Mouse (Mus musculus) liver, embryonic 15.5 days (tissue): ENCODE measurements around the gene Card19. TPM values are rescaled to one million over a fixed set of nuclear protein-coding genes. Genes with fewer than 3 reads are reported as not detected.

Source experiments
- ATAC-seq: fragments of 200-750 bp; cut with Nextera tagmentation; 2 replicates; pipeline ENCODE4 v1.8.0; 2017; ENCODE audit warnings: moderate number of reproducible peaks, mild to moderate bottlenecking, moderate library complexity; ENCODE audit not compliant: insufficient read depth
- H3K27ac ChIP-seq: fragments of 300-500 bp; sonication (generic); replicated peaks from 2 replicates; pipeline ENCODE4 v1.5.1; 2015; ENCODE audit warnings: mild to moderate bottlenecking, inconsistent platforms
- H3K27me3 ChIP-seq: fragments of 300-500 bp; sonication (generic); 2 replicates; pipeline ENCODE4 v1.6.1; 2015; ENCODE audit warnings: mild to moderate bottlenecking, inconsistent platforms
- H3K36me3 ChIP-seq: fragments of 300-500 bp; sonication (generic); replicated peaks from 2 replicates; pipeline ENCODE4 v1.6.1; 2015; ENCODE audit warnings: moderate library complexity, mild to moderate bottlenecking, inconsistent platforms
- H3K4me1 ChIP-seq: fragments of 300-500 bp; sonication (generic); replicated peaks from 2 replicates; pipeline ENCODE4 v1.6.1; 2015; ENCODE audit warnings: inconsistent platforms
- H3K4me2 ChIP-seq: fragments of 300-500 bp; sonication (generic); 2 replicates; pipeline ENCODE4 v1.6.1; 2015; ENCODE audit warnings: moderate library complexity, mild to moderate bottlenecking, inconsistent platforms
- H3K4me3 ChIP-seq: fragments of 300-500 bp; sonication (generic); replicated peaks from 2 replicates; pipeline ENCODE4 v1.5.1; 2015; ENCODE audit warnings: mild to moderate bottlenecking, inconsistent platforms
- H3K9ac ChIP-seq: fragments of 300-500 bp; sonication (generic); 2 replicates; pipeline ENCODE4 v1.6.1; 2015; ENCODE audit warnings: moderate library complexity, mild to moderate bottlenecking, inconsistent platforms
- H3K9me3 ChIP-seq: fragments of 300-500 bp; sonication (generic); replicated peaks from 2 replicates; pipeline ENCODE4 v1.6.1; 2016; ENCODE audit warnings: inconsistent platforms
- WGBS: fragments of 180-500 bp; shearing (Covaris S2); methylation state at CpG from one replicate; pipeline ENCODE4 v1.1.7; 2015; ENCODE audit warnings: mixed read lengths; ENCODE audit not compliant: insufficient replicate concordance; 5-methylcytosine and 5-hydroxymethylcytosine counted together
- polyA plus RNA-seq: library from polyadenylated mRNA; unstranded; fragments of >200 nt; fragmentation: Nextera tagmentation; extraction: Ambion mirVana; gene quantifications from 2 replicates; pipeline ENCODE4 v1.2.1, GENCODE M21; 2015

Gene Card19
- polyA plus RNA-seq, 1 experiment from 2014 or later = 15.0 TPM

DNA sequence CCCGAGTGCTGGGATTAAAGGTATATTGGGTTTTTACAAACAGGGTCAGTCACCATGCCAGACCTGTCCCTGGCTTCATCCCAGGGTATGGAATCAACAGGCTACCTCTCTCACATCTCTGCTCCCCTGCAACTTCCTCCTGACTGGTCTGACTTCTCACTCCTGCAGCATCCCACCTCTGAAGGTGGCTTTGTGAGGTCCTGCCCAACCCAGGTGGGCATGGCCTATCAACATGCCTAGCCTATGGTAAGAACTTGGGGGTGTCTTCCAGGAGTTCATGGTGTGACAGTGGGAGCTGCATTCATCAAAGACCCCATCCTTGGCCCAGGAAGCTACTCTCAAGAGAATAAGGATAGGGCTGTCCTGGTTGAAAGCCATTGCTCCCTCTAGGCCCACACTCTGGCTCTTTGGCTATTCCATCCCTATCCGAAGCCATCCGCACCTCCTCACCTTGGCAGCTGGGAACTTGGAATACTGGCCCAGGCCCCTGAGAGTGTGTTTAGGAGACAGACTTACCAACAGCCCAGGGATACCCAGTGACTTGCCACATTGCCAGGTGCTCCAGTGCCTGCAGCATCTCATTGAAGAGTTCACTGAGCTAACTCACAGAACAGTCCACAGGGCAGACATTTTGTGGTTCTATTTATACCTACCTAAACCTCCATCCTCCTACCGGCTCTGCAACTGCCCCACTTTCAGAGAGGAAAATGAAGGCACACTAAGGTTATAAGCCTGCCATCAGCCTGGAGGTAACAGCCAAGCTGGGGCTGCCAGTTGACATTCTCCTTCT lies 2.9 kb downstream of the Card19 start:
- peaks cover 31% of the 10 kb centered on the region for H3K4me1 ChIP-seq
- peaks cover 12% of the 10 kb centered on the region; the same call in 1 of the 2 replicates for H3K27me3 ChIP-seq
- H3K36me3 ChIP-seq = no peaks in the 10 kb centered on the region
- no peaks in the 10 kb centered on the region for H3K9me3 ChIP-seq
- ATAC-seq = no peak
- no peak overlapping the region for H3K27ac ChIP-seq
- WGBS = 68% methylated on average over 4 of the region's 4 CpGs
- H3K9ac ChIP-seq = no peak overlapping the region
- no peak overlapping the region for H3K4me2 ChIP-seq
- no peak overlapping the region for H3K4me3 ChIP-seq

DNA sequence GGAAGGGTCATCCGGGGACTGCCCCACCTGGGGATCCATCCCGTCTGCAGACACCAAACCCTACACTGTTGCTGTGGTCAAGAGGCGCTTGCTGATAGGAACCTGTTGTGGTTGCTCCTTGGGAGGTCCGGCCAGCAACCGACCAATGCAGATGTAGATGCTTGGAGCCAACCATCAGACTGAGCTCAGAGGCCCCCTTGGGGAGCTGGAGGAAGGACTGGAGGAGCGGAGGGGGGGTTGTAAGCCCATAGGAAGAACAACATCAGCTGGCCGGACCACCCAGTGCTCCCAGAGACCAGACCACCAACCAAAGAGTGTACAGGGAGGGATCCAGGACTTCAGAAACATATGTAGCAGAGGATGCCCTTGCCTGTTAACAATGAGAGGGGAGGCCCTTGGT lies 6.5 kb downstream of the Card19 start:
- no peak overlapping the region for H3K4me3 ChIP-seq

DNA sequence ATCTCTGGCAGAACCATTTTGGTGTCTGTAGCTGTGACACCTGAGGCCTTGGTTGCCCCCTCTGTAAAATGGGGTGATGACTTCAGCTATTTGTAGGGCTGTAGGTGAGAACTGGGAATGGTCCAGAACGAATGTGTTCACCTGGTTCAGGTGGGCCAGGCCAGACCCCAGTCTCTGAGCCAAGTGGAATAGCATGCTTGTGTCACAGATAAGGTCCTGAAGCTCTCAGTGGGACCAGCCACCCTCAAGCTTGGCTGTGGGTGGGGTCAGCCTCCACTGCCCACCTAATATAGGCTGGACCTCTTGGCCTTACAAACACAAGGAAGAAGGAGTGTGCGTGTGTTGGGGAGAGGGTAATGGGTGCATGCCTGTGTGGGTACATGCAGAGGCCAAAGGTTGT lies 9.5 kb downstream of the Card19 start:
- no peak overlapping the region for H3K4me3 ChIP-seq
- H3K27ac ChIP-seq = no peak overlapping the region
- no peaks in the 10 kb centered on the region for H3K9me3 ChIP-seq
- no peaks in the 10 kb centered on the region for H3K27me3 ChIP-seq
- no peak for ATAC-seq
- no peaks in the 10 kb centered on the region for H3K4me1 ChIP-seq
- 78% methylated on average over 2 of the region's 2 CpGs for WGBS
- H3K9ac ChIP-seq = no peak overlapping the region
- no peak overlapping the region for H3K4me2 ChIP-seq
- no peaks in the 10 kb centered on the region for H3K36me3 ChIP-seq

More for the DNA sequence above, 6.5 kb downstream of the Card19 start:
- Histone ChIP-seq H3K4me1 (peaks cover 9% of the 10 kb centered on the region), H3K27me3 (0 out of 2 replicates have a peak, but pooled peaks cover under 1% of the 10 kb centered on the region), H3K4me2 (no peak overlapping the region), H3K27ac (no peak overlapping the region), H3K9me3 (no peaks in the 10 kb centered on the region), H3K36me3 (no peaks in the 10 kb centered on the region), H3K9ac (no peak overlapping the region)
- ATAC-seq = no peak
- 31% methylated on average over 7 of the region's 7 CpGs for WGBS

DNA sequence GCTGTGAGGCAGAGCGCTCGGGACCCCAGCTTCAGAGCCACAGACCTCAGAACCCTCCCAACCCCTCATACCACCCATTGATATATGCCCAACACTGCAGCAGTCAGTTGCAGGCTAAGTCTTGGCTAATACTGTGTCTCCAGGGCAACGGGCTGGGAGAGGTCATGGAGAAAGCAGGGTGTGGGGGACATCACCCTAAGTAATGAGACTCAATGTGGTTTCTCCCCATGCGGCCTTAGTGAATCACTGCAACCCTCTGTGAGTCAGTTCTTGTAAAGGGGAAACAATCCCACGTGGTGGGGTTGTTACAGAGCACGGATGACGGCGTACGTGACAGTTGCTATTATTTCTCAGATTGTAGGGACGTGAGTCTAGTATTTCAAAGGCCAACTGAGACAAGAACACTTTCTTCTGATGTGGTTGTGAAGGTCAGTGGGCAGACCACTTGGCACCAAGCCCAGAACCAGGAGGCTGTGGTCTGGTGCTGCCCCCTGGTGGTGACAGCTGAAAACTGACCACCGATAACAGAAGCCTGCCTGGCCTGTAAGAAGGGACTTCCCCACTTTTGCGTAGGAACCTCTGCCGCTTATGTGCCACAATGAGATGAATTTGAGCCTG lies 10.3 kb downstream of the Card19 start:
- H3K27me3 ChIP-seq = no peaks in the 10 kb centered on the region
- no peak overlapping the region for H3K9ac ChIP-seq
- WGBS = 44% methylated on average over 13 of the region's 13 CpGs
- no peaks in the 10 kb centered on the region for H3K36me3 ChIP-seq
- H3K4me2 ChIP-seq = no peak overlapping the region
- ATAC-seq = no peak
- H3K9me3 ChIP-seq = no peaks in the 10 kb centered on the region
- H3K4me3 ChIP-seq = no peak overlapping the region
- H3K4me1 ChIP-seq = peaks cover 6% of the 10 kb centered on the region; the same call in 1 of the 2 replicates
- H3K27ac ChIP-seq = no peak overlapping the region

DNA sequence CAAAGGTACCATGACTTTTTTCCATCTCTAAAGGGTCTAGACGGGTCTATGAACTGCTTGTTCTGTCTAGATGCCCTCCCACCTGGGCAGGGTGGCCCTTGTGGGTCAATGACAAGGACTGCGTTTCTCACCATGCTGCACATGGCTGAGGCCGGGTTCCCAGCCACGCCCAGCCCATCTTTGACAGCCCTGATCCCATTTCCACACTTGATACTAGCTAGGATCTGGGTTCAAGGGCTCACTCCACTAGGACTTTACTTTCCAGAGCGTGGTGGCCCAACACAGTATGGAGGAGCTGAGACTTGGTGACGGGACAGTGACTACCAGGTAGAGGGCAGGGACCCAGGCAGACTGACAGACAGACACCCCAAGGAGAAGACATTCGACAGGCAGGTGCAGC lies 13.3 kb downstream of the Card19 start:
- H3K4me1 ChIP-seq = peaks cover 6% of the 10 kb centered on the region; the same call in 1 of the 2 replicates
- H3K9ac ChIP-seq = no peak overlapping the region
- H3K27me3 ChIP-seq = no peaks in the 10 kb centered on the region
- no peaks in the 10 kb centered on the region for H3K9me3 ChIP-seq
- no peak overlapping the region for H3K27ac ChIP-seq
- WGBS = 66% methylated on average over 7 of the region's 7 CpGs
- ATAC-seq = no peak
- no peak overlapping the region for H3K4me3 ChIP-seq
- H3K4me2 ChIP-seq = no peak overlapping the region
- 0 out of 2 replicates have a peak, but pooled peaks cover 5% of the 10 kb centered on the region for H3K36me3 ChIP-seq

DNA sequence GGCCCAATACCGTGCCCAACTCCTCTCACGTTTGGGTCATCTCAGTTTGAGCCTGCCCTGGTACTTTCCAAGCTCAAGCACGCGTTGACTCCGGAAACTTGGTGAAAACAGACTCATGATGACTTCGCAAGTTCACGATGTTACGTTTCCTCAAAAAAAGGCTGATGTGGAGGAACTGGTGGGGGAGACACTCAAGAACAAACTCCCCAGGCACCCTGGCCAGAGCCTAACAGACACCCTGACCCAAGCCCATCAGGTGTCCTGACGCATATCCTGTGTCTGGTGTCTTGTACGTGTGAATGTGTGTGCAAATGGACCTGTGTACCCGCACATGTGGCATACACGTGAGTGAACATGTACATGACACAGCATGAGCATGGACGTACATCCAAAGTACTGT lies 15.1 kb downstream of the Card19 start:
- no peaks in the 10 kb centered on the region for H3K9me3 ChIP-seq
- no peak overlapping the region for H3K9ac ChIP-seq
- H3K4me1 ChIP-seq = peaks cover 13% of the 10 kb centered on the region
- peaks cover 13% of the 10 kb centered on the region for H3K36me3 ChIP-seq
- H3K27ac ChIP-seq = no peak overlapping the region; the same call in 1 of the 2 replicates
- H3K4me2 ChIP-seq = no peak overlapping the region
- H3K27me3 ChIP-seq = no peaks in the 10 kb centered on the region
- H3K4me3 ChIP-seq = no peak overlapping the region
- ATAC-seq = no peak
- 61% methylated on average over 13 of the region's 13 CpGs for WGBS

DNA sequence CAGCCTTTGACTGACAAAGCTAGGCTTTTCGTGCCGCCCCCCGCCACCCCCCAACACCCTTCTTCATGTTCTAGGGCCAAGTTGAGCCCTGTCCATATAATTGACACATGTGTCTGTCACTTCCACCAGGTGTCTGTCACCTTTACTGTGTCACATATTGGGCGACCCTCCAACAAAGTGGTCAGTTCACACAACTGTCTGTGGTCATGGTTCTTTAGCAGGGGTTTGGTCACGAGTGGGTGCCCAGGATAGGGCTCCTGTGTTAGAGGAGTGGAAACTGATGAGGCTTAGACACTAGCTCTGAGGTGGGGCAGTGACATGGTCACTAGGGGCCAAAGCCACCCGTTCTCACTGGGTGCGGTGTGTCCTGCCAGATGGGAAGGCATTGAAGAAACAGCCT lies 15.9 kb downstream of the Card19 start:
- H3K27me3 ChIP-seq = no peaks in the 10 kb centered on the region
- WGBS = 75% methylated on average over 7 of the region's 7 CpGs
- peaks cover 19% of the 10 kb centered on the region for H3K36me3 ChIP-seq
- no peak overlapping the region for H3K4me2 ChIP-seq
- no peak overlapping the region for H3K27ac ChIP-seq
- H3K4me1 ChIP-seq = peaks cover 14% of the 10 kb centered on the region
- H3K9ac ChIP-seq = no peak overlapping the region
- H3K9me3 ChIP-seq = no peaks in the 10 kb centered on the region
- ATAC-seq = no peak
- no peak overlapping the region for H3K4me3 ChIP-seq

DNA sequence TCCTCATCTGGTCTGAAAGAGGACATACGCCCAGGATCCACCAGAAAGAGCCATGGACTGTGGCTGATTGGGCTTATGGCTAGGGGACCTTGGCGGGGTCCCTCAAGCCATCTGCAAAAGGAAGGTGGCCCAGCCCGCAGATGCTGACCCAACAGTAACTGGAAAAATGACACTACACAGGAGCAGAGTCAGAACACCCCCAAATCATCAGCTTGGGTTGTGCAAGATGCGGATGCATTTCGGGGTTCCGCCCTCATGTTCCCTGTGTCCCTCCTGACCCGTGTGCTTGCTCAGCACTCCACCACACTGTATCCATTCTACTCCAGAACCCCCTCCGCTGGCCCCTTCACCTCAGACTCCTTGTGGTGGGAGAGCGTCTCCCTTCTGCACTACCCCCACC lies 17.1 kb downstream of the Card19 start:
- no peak overlapping the region for H3K4me3 ChIP-seq
- no peaks in the 10 kb centered on the region for H3K9me3 ChIP-seq
- no peak for ATAC-seq
- WGBS = 70% methylated on average over 9 of the region's 9 CpGs
- no peak overlapping the region for H3K9ac ChIP-seq
- no peak overlapping the region for H3K4me2 ChIP-seq
- H3K4me1 ChIP-seq = peaks cover 14% of the 10 kb centered on the region
- no peak overlapping the region for H3K27ac ChIP-seq
- H3K36me3 ChIP-seq = peaks cover 19% of the 10 kb centered on the region
- no peaks in the 10 kb centered on the region for H3K27me3 ChIP-seq

DNA sequence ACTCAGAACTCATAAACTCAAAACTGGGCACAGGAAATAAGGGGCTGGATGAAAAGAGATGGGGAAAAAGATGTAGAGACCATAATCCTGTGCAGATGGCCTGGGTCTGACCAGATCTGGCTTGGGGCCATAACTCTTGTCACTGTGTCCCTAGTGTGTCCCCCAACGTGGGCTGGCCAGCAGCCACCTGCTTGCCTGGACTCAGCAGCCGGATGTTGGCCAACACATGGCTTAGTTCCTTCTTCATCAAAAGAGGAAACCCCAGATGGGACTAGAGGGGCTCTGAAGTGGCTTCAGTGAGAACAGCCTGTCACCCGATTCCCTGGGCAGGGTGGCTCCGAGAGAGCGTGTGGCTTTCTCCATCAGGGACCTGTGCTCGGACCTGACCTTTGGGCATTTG lies 19.1 kb downstream of the Card19 start:
- no peak overlapping the region for H3K27ac ChIP-seq
- H3K27me3 ChIP-seq = no peaks in the 10 kb centered on the region
- no peak overlapping the region for H3K9ac ChIP-seq
- H3K9me3 ChIP-seq = no peaks in the 10 kb centered on the region
- no peak for ATAC-seq
- peaks cover 19% of the 10 kb centered on the region for H3K36me3 ChIP-seq
- H3K4me1 ChIP-seq = peaks cover 23% of the 10 kb centered on the region
- no peak overlapping the region for H3K4me2 ChIP-seq
- 35% methylated on average over 6 of the region's 6 CpGs for WGBS
- H3K4me3 ChIP-seq = no peak overlapping the region

DNA sequence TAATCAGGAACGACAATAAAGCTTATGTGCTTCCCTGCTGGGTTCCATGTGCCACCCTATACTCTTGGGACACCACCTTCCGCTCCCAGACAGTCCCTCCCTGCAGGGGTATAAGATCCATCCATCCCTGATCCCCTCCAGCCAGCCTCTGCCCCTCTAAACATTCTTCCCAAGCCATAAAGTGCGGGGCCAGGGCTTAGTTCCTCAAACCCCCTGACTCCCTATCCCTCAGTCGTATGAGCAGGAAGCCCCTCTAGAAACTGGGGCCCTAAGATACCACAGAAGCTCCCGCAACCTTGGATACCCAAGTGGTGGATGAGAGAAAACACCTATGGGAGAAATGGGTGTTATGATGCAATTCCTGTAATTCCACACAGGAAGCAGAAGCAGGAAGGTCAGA lies 19.6 kb downstream of the Card19 start:
- no peak overlapping the region for H3K27ac ChIP-seq
- WGBS = 49% methylated on average over 5 of the region's 5 CpGs
- no peak overlapping the region for H3K9ac ChIP-seq
- H3K4me3 ChIP-seq = no peak overlapping the region
- no peak for ATAC-seq
- peaks cover 29% of the 10 kb centered on the region for H3K4me1 ChIP-seq
- H3K36me3 ChIP-seq = peaks cover 19% of the 10 kb centered on the region
- H3K27me3 ChIP-seq = no peaks in the 10 kb centered on the region
- H3K9me3 ChIP-seq = no peaks in the 10 kb centered on the region
- H3K4me2 ChIP-seq = no peak overlapping the region

DNA sequence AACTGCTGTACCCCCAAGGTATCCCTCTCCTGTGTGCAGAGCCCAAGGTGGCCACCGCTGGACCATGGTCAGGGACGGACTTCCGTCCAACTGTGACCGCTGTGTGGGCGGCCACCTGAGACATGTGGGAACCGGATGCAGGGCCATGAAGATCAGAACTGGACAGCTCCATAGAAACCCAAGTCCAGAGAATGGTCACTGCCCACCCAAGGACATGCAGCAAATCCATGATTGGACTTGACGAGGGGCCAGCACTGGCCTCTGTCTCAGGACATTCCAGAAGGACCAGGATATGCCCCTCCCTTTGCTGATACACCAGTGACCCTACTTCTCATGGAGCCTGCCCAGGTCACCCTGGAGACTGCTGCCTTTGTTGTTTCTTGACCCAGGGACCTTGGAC lies 20.2 kb downstream of the Card19 start:
- Histone ChIP-seq H3K9me3 (no peaks in the 10 kb centered on the region), H3K36me3 (peaks cover 19% of the 10 kb centered on the region), H3K4me1 (peaks cover 30% of the 10 kb centered on the region), H3K9ac (no peak overlapping the region), H3K27me3 (no peaks in the 10 kb centered on the region), H3K4me2 (no peak overlapping the region), H3K27ac (no peak overlapping the region), H3K4me3 (no peak overlapping the region)
- WGBS = 84% methylated on average over 7 of the region's 7 CpGs
- ATAC-seq = no peak
